Mouse (Mus musculus) E14TG2a.4 (cell line): ENCODE results near the gene Ppp1r21.

Experiments used
- CTCF ChIP-seq: conservative IDR thresholded peaks from 2 replicates; pipeline ENCODE4 v1.5.1; 2014; ENCODE audit warnings: low read length
- NANOG ChIP-seq: IDR thresholded peaks from 2 replicates; pipeline ENCODE4 v1.6.1; 2014; ENCODE audit warnings: borderline replicate concordance, low read length, mixed read lengths
- POU5F1 ChIP-seq: IDR thresholded peaks from 2 replicates; pipeline ENCODE4 v1.6.1; 2014; ENCODE audit warnings: low read length, borderline replicate concordance

- TF ChIP-seq CTCF, result no peak
- no peak for TF ChIP-seq POU5F1
- no peak for TF ChIP-seq NANOG
These were observed 1.3 kb downstream of the Ppp1r21 start for GRCm38 (mm10) chr17:88531176-88531575.
